Mouse (Mus musculus) mature B cell (primary cell): Measurements from ENCODE around the gene Arid5b.

Experiments
- in situ Hi-C: fragments of 300-500 bp; cut with MboI; formaldehyde crosslinking; loops from 2 replicates; pipeline ENCODE4 v1.14.3; 2019

Arid5b gene

DNA sequence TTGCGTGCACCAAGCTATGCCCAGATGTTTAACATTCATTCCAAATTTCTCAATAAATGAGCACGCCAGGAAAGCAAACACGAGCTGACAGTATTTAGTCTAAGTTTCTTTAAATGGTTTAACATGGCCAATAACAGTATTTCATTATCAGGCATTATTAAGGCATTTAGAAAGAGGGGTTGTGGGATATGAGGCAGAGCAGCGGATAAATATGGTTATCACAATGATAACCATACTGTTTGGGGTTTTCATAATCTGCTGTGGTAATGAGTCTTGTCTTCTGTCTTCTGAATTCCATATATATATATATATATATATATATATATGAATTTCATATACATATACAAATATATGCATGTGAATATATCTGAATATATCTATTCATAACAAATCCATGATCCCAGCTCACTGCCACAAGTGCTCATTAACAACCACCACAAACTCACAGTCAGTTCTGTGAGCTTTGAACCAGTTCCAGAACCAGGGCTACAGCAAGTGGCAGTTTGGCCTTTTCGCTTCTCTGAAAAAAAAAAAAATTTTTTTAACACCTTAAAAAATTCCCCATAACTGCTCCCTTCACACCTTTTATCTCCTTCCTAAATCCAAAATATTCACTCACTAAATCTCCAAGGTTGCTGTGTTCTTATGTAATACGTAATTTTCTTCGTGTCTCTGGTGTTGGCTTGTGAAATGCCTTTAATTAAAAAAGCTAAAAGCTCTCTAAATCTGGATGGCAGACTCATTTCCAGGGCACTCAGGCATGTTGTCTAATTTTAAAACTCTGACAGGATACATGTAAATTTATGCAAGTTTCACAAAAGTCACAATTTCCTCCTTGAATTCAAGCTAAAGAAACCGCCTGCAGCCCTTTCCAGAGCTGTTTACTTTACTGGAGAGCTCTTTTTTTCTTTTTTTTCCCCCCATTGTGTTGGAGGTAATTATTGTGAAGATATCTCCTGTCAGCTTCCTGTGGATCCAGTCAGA, 113.5 kb downstream of the Arid5b start:
- in situ Hi-C loops, result no loop called here

DNA sequence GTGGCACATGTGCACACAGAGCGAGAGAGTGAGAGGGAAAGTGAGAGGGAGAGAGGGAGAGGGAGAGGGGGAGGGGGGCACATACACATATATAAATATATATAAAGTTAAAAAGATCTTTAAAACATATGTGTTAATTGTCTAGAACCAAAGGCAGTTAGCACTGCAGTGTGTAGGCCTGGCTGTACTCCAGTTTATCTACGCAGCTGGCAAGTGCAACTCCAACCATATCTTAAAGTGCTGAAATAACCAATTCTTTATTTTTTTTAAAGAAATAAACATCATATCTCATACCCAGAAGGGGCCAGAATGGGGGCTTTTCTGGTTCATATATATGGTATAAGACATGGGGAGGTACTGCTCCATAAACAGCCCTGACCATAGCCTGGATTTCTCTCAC, 114.4 kb downstream of the Arid5b start:
- in situ Hi-C loops, result no loop called here

DNA sequence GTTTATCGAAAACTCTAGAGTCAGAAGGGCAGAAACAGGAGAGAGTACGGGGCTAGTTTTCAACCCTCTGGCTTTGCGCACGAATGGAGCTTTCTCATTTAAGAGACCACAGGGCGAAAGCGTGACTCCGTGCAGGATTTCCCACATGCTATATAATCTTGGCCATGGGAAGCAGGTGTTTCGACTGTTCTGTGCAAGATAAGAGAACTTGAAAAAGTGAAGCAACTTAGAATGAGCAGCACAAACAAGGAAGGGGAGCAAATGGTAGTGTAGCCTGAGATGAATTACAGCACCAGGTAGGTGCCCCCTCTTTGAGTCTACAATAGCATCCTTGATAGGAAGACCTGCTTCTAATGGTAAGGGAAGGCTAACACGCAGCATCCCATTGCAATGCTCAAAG, 118.8 kb downstream of the Arid5b start:
- in situ Hi-C loops, result no loop called here

DNA sequence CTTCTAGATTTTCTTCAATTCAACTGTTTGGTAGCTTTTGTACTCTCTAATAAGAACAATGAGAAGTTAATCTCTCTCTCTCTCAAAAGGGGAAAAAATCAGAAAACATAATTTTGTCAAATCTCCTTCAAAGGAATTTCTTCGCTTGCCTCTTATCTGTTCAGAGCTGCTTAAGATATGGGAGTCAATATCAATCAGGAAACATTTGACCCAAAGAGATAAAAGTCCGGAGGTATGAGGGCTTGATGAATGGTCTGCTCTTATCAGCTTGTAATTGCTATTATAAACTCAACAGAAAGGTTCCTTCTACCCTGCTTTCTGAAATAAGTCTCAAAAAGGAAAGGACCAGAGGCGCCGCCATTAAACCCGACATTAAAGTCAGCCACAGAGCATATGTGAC, 120.0 kb downstream of the Arid5b start:
- in situ Hi-C loops, result no loop called here

DNA sequence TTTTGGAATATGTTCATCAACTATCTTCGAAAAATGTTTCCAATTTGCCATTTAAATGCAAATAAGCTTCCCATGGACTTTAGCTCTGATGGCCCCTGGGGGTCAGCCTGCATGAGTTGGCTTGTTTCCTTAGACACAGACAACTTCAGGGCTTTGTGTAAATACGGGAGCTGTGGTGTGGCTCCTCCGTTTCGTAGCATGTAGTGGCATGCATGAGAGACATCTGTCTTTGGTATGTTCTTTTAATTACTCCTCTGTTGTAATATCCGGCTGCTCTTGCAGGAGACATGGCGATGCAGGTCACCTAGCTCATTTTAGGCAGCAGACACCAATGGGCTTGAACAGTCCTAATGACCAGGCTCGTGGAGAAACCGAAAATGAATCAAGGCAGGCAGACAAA, 121.0 kb downstream of the Arid5b start:
- in situ Hi-C loops, result no loop called here

DNA sequence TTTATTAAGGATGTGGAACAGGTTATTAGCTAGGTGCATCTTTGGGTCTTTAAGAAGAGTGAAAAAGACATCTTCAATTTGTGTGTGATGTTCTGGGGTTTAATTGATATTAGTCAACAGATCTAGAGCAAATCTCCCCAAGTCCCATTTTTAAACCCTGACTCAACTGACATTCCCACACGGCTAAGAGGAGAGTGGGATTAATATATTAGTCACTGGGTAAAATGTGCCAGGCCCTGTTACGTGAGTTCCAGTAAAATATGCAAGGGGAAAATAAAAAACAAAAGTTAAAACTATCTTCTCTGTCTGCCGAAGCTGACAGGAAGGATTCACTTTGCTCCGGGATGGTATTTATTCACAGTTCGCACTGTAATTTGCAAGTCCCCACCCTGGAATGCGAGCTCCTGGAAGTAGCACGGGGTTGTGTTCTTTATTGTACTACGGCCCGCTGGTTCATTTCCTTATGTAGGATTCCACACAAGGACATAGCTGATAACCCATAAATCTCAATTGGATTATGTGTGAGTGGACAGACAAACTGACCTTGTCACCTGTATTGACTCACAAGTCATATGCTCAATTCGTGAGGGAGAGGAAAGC, 121.8 kb downstream of the Arid5b start:
- in situ Hi-C loops, result no loop called here

DNA sequence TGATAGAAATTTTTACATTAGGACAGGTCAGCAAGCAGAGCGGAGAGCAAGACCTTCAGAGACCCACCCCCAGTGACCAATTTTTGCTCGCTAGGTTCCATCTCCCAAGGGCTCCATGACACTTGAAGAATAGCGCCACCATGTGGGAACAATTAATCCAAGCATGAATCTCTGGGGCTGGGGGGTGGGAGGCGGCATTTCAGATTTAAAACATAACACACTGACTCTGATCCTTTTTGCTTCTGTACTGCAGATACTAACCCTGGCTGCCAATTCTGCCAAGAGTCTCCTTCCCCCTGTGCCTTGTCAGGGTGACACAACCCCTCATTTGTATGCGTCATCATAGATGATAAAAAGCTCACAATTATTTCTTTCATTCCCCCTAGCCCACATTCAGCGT, 122.4 kb downstream of the Arid5b start:
- in situ Hi-C loops, result no loop called here

DNA sequence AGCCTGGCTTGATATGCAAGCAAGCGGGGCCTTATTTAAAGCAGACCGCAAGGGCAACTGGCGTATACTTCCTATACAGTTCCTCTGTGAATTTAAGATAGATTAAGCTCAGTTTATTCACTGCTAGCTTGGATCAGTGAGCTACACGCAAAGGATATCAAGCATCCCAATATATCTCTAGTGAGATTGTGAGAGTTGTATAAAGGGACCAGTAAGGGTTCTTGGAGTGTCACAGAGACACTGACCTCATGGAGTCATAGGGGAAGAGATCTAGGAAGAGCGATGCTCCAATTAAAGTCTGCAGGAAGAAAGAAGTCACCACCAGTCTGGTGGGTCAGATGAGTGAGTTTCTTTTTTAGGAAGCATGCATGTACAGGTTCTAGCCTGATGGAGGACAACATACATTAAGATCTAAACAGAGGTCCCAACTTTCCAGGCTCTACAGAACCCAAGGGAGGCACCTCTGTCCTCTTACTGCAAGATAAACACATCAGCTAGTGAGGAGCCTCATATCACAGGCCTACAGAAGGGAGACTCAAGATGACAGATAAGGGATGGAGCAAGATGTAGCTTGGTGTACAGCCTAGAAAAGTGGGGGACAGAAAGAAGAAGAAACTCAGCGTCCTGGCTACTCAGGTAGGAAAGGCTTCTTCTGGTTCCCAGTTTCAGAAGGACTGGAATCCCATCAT, 123.0 kb downstream of the Arid5b start:
- in situ Hi-C loops, result no loop called here

DNA sequence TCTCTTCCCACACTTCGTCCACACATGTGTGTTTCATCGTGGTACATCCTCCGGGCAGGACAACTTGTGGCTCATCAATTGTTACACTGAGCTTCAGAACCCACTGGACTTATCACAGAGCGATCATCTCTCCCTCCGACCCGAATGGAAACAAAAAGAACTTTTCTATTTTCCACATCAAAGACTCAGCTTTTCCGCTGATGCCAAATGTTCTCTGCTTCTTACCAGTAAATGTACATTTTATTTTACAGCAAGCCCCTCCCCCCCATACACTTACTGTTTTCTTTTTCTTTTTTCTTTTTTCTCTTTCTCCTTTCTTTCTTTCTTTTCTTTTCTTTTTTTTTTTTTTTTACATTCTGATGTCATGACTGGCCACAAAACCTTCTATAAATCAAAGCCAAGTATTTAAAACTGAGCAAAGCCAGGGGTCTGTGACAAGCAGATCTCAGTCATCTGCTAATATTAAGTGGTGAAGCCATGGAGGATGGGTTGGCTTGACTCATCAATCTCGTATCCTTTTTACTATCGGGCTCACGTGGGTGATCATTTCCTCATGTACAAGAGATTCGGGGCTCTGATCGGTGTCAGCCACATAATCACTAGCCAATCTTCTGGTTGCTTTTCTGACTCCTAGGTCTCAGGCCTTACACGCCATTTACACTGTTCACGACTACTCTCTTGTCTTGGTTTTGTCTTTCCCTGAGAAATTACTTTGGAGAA, 124.3 kb downstream of the Arid5b start:
- in situ Hi-C loops, result no loop called here

DNA sequence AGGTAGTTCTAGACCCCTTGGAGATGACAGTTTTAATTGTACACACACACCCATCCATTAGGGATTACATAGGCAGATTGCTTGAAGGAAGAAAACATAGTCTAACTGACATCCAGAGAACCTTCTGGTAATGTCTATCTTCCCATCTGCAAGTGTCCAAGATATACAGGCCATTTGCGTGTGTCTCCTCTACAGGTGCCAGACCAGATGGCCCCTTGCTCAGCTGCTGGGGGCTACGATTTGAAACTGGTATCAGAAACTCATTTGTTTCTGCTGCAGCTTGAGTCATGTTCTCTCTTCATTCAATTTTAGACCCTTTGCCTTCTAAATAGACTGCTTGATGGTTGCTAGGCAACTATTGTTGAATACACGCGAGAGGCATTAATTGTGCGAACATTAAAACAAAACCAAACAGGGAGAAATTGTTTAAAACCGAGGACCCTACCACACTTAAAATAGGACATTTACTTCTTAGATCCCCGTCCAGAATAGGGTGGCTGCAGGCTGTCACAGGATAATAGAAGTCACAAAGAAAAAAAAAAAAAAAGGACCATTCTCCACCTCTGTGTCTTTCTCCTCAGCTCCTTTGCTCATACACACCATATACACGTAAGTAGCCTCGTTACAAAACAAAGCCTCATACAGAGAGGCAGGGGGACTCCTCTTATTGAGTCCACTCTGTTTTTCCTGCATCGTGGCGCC, 125.0 kb downstream of the Arid5b start:
- in situ Hi-C loops, result no loop called here

DNA sequence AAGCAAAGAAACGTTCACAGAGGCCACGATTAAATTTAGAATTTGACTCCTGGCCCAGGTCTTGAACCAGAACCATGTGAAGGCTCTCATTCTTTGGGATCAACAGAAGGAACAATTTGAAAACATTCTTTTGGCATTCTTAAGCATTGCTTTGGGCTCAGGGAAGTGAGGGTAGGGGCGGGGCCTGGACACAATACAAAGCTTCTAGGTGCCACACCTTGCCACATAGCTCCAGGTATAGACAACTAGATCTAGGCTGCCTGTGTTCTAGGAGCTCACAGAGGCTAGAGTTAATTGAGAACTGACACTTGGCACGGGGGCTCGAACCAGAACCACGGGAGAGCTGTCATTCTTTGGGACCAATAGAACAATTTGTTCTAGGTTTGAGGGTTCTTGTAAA, 130.0 kb downstream of the Arid5b start:
- in situ Hi-C loops, result no loop called here

DNA sequence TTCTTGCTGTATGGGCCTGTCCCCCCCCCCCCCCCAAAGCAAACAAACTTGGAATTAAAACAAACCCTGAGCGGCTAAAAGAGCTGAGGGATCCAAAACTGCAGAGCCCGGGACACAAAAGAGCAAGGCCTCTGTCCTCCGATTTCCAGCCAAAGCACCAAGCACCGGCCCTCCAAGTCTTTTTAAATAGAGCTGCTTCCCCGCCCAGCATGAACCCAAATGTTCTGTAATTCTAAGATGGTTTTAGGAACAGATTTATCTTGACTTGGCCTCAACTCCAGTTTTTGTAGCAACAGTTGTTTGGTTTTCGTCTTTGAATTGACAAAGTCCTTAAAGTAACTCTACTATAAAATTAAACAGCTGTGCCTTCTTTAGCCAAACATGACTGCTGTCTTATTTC, 130.8 kb downstream of the Arid5b start:
- in situ Hi-C loops, result no loop called here

DNA sequence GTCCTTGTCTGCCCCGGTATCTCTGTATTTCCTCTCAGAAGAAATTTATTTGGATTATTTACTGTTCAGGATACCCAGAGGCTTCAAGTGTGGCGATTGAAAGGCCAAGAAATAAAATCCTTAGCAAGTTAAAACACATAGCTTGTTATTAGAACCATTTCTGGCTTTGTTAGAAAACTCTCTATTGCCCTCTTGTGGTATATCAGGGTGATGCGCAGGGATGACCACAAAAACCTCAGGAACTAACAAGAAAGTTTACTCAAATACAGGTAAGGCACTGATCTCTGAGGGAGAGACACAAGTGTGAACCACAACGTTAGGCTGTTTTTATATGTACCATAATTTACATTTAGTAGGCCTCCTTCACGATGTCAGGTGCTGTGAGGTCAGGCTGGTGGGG, 131.7 kb downstream of the Arid5b start:
- in situ Hi-C loops, result no loop called here

DNA sequence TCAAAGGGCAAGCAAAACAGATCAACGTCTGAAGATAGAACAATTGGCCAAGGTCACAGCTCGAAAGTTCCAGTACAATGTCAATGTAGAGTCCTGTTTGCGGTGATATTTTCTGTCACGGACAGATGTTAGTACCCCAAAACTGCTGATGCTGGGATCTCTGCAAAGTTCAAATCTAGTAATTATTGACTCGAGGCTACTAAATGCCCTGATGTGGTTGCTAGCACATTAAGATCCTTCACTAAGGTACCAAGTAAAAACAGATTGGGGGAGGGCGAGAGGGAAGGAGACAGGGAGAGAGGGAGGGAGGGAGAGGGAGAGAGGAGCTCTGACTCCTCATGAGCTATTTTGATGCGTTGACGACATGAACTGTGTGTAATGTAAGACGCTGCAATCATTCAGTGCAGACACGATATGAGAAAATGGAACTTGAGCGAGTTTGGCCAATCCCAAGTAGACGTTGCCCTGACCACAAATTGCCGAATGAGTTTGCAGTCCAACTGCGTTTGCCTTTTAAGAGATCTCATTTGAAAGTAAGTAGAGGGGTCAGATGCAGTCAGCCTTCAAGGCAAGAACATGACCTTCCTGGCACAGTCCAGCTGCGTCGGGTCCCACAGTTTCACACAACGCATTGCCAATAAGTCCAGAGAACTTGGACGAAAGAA, 133.1 kb downstream of the Arid5b start:
- in situ Hi-C loops, result no loop called here

DNA sequence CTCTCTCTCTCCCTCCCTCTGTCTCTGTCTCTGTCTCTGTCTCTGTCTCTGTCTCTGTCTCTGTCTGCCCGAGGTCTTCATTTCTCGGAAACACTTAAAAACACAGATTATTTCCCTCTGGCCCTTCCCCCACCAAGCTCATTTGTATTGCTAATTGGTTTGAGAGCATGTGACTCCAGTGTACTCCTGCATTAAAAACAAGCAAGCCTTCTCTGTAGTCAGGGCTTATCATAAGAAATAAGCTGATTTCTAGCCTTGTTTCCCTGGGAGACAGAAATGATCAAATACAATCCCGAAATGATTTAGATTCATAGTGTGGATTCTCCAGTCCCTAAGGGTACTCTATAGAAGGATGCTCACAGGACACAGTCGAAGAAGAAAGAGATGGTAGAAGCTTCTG, 136.0 kb downstream of the Arid5b start:
- in situ Hi-C loops, result no loop called here

DNA sequence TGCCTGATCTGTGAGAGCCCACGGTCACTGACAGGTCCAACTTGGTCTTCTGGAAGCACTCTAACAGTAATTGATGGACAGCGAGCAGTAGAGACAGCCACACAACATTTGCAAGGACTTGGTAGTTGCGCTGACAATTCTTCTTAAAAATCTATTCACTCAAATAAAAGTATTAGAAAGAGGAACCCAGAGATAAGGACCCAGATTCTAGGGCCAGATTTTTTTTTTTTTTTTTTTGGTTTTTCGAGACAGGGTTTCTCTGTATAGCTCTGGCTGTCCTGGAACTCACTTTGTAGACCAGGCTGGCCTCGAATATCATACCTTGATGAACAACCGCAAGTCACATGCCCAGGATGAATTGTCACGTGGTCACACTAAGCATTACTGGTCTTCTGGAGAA, 137.0 kb downstream of the Arid5b start:
- in situ Hi-C loops, result no loop called here

DNA sequence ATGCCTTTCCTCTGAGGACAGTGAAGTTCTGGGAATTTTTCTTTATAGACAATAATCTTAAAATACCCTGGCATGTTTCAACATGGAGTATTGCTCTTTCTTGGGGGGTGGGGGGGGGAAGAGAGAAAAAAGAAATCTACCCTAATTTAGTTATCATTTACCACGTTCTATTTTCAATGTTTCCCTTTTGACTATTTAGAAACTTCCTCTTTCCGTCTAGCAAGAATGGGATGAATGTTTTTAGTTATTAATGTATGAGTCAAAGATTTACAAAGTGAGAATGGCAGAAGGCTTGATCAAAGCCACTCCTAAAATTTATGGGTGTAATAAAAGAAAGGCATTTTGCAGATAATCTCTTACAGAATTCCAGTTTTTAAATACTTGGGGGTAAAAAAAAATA, 137.7 kb downstream of the Arid5b start:
- in situ Hi-C loops, result no loop called here

DNA sequence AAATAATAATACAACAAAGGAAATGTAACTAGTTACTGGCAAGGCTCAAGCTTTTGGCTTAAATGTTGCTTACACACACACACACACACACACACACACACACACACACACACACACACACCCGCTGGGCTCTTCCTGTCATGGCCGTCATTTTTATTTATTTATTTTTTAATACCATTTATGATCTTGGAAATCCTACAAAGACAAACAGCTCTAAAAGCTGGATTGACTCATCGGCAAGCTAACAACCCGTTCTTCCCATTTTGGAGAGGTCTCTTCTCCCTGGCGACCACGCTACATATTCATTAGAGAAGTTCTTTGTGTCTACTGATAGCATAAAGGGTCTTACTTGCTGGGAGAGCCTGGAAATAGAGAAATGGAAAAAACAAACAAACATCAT, 138.2 kb downstream of the Arid5b start:
- in situ Hi-C loops, result no loop called here

DNA sequence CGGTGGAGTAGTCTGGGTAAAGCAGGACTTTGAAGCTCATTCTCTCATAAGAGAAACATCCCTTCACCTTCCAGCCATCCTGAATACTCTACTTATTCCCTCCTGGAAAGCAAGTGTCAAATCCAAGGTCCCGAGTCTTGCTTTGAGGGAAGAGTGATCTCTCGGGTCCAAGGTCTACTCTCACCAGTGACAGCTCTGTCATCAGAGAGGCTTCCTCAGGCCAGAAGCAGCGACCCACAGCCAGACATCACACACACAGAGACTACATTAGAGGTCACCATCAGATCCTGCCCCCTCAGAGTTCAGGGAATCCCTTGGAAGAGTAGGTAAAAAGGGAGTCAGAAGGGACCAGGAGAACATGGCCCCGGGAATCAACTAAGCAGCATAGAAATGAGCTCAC, 140.4 kb downstream of the Arid5b start:
- in situ Hi-C loops, result no loop called here

DNA sequence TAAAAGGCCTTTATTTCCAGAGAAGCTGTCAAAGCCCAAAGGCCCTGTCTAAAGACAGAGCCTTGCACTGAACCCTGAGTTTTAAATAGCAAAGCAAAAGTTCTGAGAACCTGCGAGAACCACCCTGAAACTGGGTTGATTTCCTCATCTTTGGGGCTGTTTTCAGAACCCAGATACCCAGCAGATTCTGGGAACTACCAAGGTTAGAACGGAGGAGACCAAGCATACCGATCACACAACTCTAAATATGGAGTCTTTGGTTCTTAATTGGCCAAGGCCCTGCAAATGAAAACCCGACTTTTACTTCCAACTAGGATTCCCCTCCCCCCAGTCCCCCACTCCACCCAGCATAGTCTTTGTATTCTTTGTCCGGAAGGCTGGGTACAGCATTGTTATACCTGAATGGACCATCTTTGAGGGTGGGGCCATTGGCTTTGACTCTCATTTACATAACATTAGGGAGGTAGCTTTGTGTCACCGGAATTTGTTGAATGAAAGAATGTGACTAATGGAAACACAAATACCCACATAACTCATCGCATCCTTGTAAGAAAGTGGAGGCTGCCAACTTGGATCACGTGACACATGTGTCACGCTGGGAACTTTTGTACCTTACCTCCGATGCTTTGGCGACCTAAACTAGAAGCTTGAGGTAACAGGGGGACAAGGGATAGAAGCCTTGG, 141.2 kb downstream of the Arid5b start:
- in situ Hi-C loops, result no loop called here
